8 mouse cellular contexts compared by ENCODE assay signal in the genomic region with DNA sequence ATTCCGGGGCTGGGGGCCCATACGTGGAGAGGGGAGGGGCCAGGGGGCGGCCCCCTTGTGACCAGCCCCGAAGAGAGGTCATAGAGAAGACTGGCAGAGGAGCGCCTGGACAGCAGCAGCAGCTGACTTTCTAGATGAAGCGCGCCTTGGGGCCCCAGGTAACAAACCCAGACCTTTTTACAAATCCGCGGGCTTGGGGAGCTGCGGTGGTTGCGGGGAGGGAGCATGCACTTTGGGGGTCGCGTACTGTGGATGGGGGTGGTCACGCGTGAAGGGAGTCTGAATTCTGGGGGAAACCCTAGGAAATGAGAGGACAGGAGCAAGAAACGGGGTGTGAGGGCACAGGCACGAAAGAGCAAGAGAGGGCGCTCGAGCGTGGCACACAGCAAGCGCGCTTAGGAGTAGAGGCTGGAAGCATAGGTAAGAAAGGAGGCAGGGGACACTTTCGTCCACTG. TPM values are rescaled to one million over a fixed set of nuclear protein-coding genes. Genes with fewer than 3 reads are reported as not detected.
DNase-seq lines count a peak whose midpoint lies in the region; ATAC-seq and TF ChIP-seq lines count a peak whose summit lies in the region.

A gene (plus strand): TSS at position 83 of the 455 bp plus-strand sequence.

- H3K27me3 ChIP-seq in intestine, embryonic 14.5 days (replicated peaks; ENCODE audit: control insufficient read depth, insufficient read depth, low read length), result 0 out of 2 replicates have a peak, but pooled peaks cover 3% of the 10 kb centered on the region
- no peaks in the 10 kb centered on the region for H3K27me3 ChIP-seq in small intestine, adult 2 months (ENCODE audit: control insufficient read depth, insufficient read depth, low read length)

- WGBS in intestine, embryonic 14.5 days, result 16% methylated on average over 23 of the region's 23 CpGs
- 16% methylated on average over 23 of the region's 23 CpGs for WGBS in small intestine, adult 2 months

- DNase-seq in gastrocnemius, adult 2 months, result peak; percentile 21
- DNase-seq in gastrocnemius, adult 8-10 months (ENCODE audit: low spot score in 2 of 2), result no peak
- DNase-seq in cerebellum, postnatal 4 days (ENCODE audit: low spot score in 2 of 2), result peak; percentile 20 to 34
- peak; percentile 11 to 19 for DNase-seq in frontal cortex, postnatal 25 days (ENCODE audit: low spot score in 2 of 2)
- DNase-seq in intestine, embryonic 14.5 days (ENCODE audit: low spot score), result peak; percentile 66
- peak; percentile 26 to 43 for DNase-seq in left cerebral cortex, postnatal 25 days (ENCODE audit: low spot score in 2 of 2)

- intact Hi-C loops in gastrocnemius, adult 2 months (cut with DNase I), result no loop called here
- intact Hi-C loops in left cerebral cortex, postnatal 25 days (cut with DNase I), result loop anchor here (2.0 to 5.0 kb wide), 2 partner anchors 79 to 134 kb away; no protein-coding TSS in a partner anchor

- peak; percentile 71; the same call in 1 of the 2 replicates for ATAC-seq in intestine, embryonic 14.5 days (replicated peaks; ENCODE audit: low FRiP score, low TSS enrichment, low read depth)
- ATAC-seq in megakaryocyte-erythroid progenitor cell, adult 5-6 weeks (replicated peaks; ENCODE audit: low FRiP score, low TSS enrichment, poor library complexity, severe bottlenecking), result peak; percentile 81

- H3K27ac ChIP-seq in gastrocnemius, adult 2 months, result peak within 1 kb of the TSS; percentile 46; the same call in 1 of the 2 replicates
- H3K27ac ChIP-seq in intestine, embryonic 14.5 days (ENCODE audit: low read depth), result peak within 1 kb of the TSS; percentile 59; the same call in 1 of the 2 replicates
- H3K27ac ChIP-seq in small intestine, adult 2 months (ENCODE audit: insufficient read depth, low read depth, low read length), result no peak within 1 kb of the TSS

- no peaks in the 10 kb centered on the region for H3K4me1 ChIP-seq in intestine, embryonic 14.5 days (replicated peaks; ENCODE audit: control insufficient read depth, insufficient read depth, low read length)
- no peaks in the 10 kb centered on the region for H3K4me1 ChIP-seq in small intestine, adult 2 months (ENCODE audit: control insufficient read depth, insufficient read depth, insufficient read length, low read length)

- H3K9ac ChIP-seq in intestine, embryonic 14.5 days (ENCODE audit: low read length), result peak within 1 kb of the TSS; percentile 45

- H3K9me3 ChIP-seq in intestine, embryonic 14.5 days (ENCODE audit: control insufficient read depth, low read length), result no peaks in the 10 kb centered on the region

- H3K4me3 ChIP-seq in gastrocnemius, adult 2 months, result peak within 1 kb of the TSS; percentile 80
- peak within 1 kb of the TSS; percentile 57 for H3K4me3 ChIP-seq in intestine, embryonic 14.5 days (ENCODE audit: low read depth, low read length)
- H3K4me3 ChIP-seq in small intestine, adult 2 months (ENCODE audit: low read depth, low read length), result peak within 1 kb of the TSS; percentile 91

- H3K36me3 ChIP-seq in intestine, embryonic 14.5 days (ENCODE audit: control insufficient read depth, insufficient read depth, low read length), result no peaks in the 10 kb centered on the region
- H3K36me3 ChIP-seq in small intestine, adult 2 months (ENCODE audit: control insufficient read depth, insufficient read depth, low read length), result no peaks in the 10 kb centered on the region

- TF ChIP-seq POLR2A in small intestine, adult 2 months (IDR thresholded peaks at IDR 0.05; ENCODE audit: low read depth, low read length), result no peak

- peak within 1 kb of the TSS; percentile 49 for H3K4me2 ChIP-seq in intestine, embryonic 14.5 days (ENCODE audit: low read length)

- TF ChIP-seq CTCF in gastrocnemius, adult 2 months (IDR thresholded peaks at IDR 0.05), result peak; percentile 41; the same call in 1 of the 2 replicates
- TF ChIP-seq CTCF in small intestine, adult 2 months (IDR thresholded peaks at IDR 0.05; ENCODE audit: extremely low read depth, insufficient read length, insufficient replicate concordance, low read depth, low read length), result peak; percentile 5; the same call in 1 of the 2 replicates

RNA-seq across cellular contexts. Expression of the gene that starts here (rescaled TPM):
- not detected for total RNA-seq in gastrocnemius, adult 2 months (2021)
- total RNA-seq in gastrocnemius, adult 8-10 months (2022), result not detected
- 1.0 and 1.2 TPM in 2 replicates for polyA plus RNA-seq in intestine, embryonic 14.5 days (2014; fragmentation: Nextera tagmentation; extraction: Ambion mirVana)
- 1 to 10 TPM; 1.7 to 2.7 TPM for total RNA-seq in left cerebral cortex, postnatal 25 days (2021)
- total RNA-seq in megakaryocyte-erythroid progenitor cell, adult 5-6 weeks (2014; fragmentation: Nextera tagmentation), result 0.42 and 1.1 TPM in 2 replicates
- total RNA-seq in megakaryocyte-erythroid progenitor cell, adult 5-6 weeks (2017), result 0.57 and 2.0 TPM in 2 replicates
- polyA plus RNA-seq in small intestine, adult 2 months (2012; rRNA removed), result not detected in 2 replicates

Comparison
In these comparisons a context has a peak if more than half of its experiments do, and no peak if none do; other contexts are left out.
1. Peak in DNase-seq, H3K4me3 ChIP-seq and H3K27ac ChIP-seq in gastrocnemius, adult 2 months; RNA of the gene not detected or under 1 TPM.
2. DNase-seq: peak in cerebellum, postnatal 4 days (2 of 2), frontal cortex, postnatal 25 days (2 of 2), intestine, embryonic 14.5 days (single experiment) and left cerebral cortex, postnatal 25 days (2 of 2); none in gastrocnemius, adult 8-10 months (0 of 2).
3. Peak in every context shown above with its lines, with median percentiles within 50 percentile points of each other: H3K4me3 ChIP-seq.